Mouse (Mus musculus) cerebellum, adult 2 months (tissue): Measurements from ENCODE around the gene Tmem270.

Source experiments
- CTCF ChIP-seq: fragments of 200-500 bp; IDR thresholded peaks from 2 replicates; pipeline ENCODE4 v1.5.1; 2011; ENCODE audit warnings: low read depth, mild to moderate bottlenecking, control low read depth, low read length, moderate library complexity, borderline replicate concordance; ENCODE audit not compliant: insufficient read depth
- POLR2A ChIP-seq: fragments of 200-500 bp; IDR thresholded peaks from 2 replicates; pipeline ENCODE4 v1.6.1; 2011; ENCODE audit warnings: low read length, control low read depth, borderline replicate concordance; ENCODE audit not compliant: insufficient read depth

DNA sequence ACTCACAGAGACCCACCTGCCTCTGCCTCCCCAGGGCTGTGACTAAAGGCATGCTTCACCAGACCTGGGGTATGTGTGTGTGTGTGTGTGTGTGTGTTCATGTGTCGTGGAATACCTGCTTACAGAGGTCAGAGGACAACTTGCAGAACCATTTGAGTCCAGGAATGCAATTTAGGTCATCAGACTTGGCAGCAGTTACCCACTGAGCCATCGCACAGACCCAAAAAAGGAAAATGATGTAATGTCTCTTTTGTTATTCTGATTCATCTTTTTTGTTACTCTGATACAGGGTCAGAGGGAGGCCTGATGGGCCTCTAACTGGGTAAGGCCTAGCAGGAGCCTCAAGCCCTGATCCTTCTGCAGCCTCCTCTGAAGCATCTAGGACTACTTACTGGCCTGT is 36.2 kb upstream of the Tmem270 start:
- TF ChIP-seq POLR2A (no peak), CTCF (no peak)
